ENCODE assay signal across 8 mouse cellular contexts in the genomic region with DNA sequence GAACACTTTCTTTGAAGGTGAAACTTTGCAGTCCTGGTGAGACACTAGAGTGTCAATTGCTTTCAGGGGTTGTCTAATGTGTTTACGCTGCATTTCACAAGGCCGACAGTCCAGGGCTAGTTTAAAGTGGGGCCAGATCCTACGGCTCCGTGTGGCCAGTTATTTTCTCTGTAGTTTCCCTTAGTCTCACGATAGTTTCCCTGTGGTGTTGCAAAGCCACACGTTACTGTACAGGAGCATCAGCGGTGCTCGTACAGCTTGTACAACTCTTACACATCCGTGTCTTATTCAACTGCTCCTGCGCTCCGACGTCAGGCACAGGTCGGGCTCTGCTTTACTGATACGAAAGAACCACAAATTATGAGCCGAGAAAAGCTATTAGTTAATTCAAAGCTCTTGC. TPM values are rescaled to one million over a fixed set of nuclear protein-coding genes. Genes with fewer than 3 reads are reported as not detected.
DNase-seq lines count a peak whose midpoint lies in the region; ATAC-seq lines count a peak whose summit lies in the region.

No protein-coding gene starts in this region.

- peaks cover 27% of the 10 kb centered on the region for H3K4me1 ChIP-seq in lung, embryonic 16.5 days (replicated peaks; ENCODE audit: control insufficient read depth, insufficient read depth, low read length)
- H3K4me1 ChIP-seq in forebrain, embryonic 16.5 days (replicated peaks; ENCODE audit: control insufficient read depth, insufficient read depth, low read length) = peaks cover 42% of the 10 kb centered on the region

- H3K36me3 ChIP-seq in lung, embryonic 16.5 days (ENCODE audit: control insufficient read depth, insufficient read depth, low read length) = peaks cover 11% of the 10 kb centered on the region
- peaks cover 11% of the 10 kb centered on the region for H3K36me3 ChIP-seq in forebrain, embryonic 16.5 days (ENCODE audit: control insufficient read depth, insufficient read depth)

- DNase-seq in lung, postnatal 36 days = no peak
- peak; percentile 50 for DNase-seq in adipocyte (ENCODE audit: low spot score)
- DNase-seq in kidney, postnatal 36 days = peak; percentile 2 to 31
- DNase-seq in naive thymus-derived CD4-positive, alpha-beta T cell, adult 2 months (ENCODE audit: low read depth) = peak; percentile 36
- DNase-seq in layer of hippocampus, adult 8-10 months (ENCODE audit: low spot score in 2 of 2) = no peak

- peak overlapping the region; percentile 79 for H3K27ac ChIP-seq in lung, embryonic 16.5 days (ENCODE audit: low read length)
- H3K27ac ChIP-seq in forebrain, embryonic 16.5 days (ENCODE audit: low read length) = peak overlapping the region; percentile 81; the same call in 1 of the 2 replicates

- H3K4me2 ChIP-seq in lung, embryonic 16.5 days (ENCODE audit: low read depth, low read length) = peak overlapping the region; percentile 83
- H3K4me2 ChIP-seq in forebrain, embryonic 16.5 days (ENCODE audit: low read length) = peak overlapping the region; percentile 86

- H3K27me3 ChIP-seq in lung, embryonic 16.5 days (ENCODE audit: control insufficient read depth, insufficient read depth, low read depth, low read length) = no peaks in the 10 kb centered on the region
- no peaks in the 10 kb centered on the region for H3K27me3 ChIP-seq in forebrain, embryonic 16.5 days (replicated peaks; ENCODE audit: control insufficient read depth, insufficient read depth, low read length)

- WGBS in lung, embryonic 16.5 days = 28% methylated on average over 15 of the region's 15 CpGs
- 41% methylated on average over 15 of the region's 15 CpGs for whole genome bisulfite sequencing in forebrain, embryonic 16.5 days

- ATAC-seq in lung, embryonic 16.5 days (ENCODE audit: low read depth) = no peak
- 0 out of 2 replicates have a peak, but pooled peaks have one; percentile 3 for ATAC-seq in forebrain, embryonic 16.5 days
- no peak for ATAC-seq in granulocyte monocyte progenitor cell, adult 5-6 weeks (replicated peaks; ENCODE audit: poor library complexity, severe bottlenecking)

- H3K4me3 ChIP-seq in lung, embryonic 16.5 days (ENCODE audit: low read length) = peak overlapping the region; percentile 94
- peak overlapping the region; percentile 83 for H3K4me3 ChIP-seq in forebrain, embryonic 16.5 days (replicated peaks; ENCODE audit: low read length)

- H3K9me3 ChIP-seq in lung, embryonic 16.5 days (ENCODE audit: control insufficient read depth, low read length) = no peaks in the 10 kb centered on the region
- H3K9me3 ChIP-seq in forebrain, embryonic 16.5 days (ENCODE audit: control insufficient read depth, low read length) = no peaks in the 10 kb centered on the region

- H3K9ac ChIP-seq in lung, embryonic 16.5 days (ENCODE audit: low read length) = peak overlapping the region; percentile 95
- H3K9ac ChIP-seq in forebrain, embryonic 16.5 days (replicated peaks; ENCODE audit: low read depth, low read length) = peak overlapping the region; percentile 91

RNA-seq across cellular contexts. Expression of gene Lig4, which starts 0.5 kb away (rescaled TPM):
- polyA plus RNA-seq in lung, embryonic 16.5 days (2015; fragmentation: Nextera tagmentation; extraction: Ambion mirVana) = 5.3 and 5.7 TPM in 2 replicates
- polyA plus RNA-seq in forebrain, embryonic 16.5 days (2015; fragmentation: Nextera tagmentation; extraction: Ambion mirVana) = 11.0 and 11.7 TPM in 2 replicates
- 2.3 and 2.8 TPM in 2 replicates for total RNA-seq in granulocyte monocyte progenitor cell, adult 5-6 weeks (2014; fragmentation: Nextera tagmentation)
- 1.2 and 1.4 TPM in 2 replicates for total RNA-seq in granulocyte monocyte progenitor cell, adult 5-6 weeks (2017)
- total RNA-seq in layer of hippocampus, adult 8-10 months (2022) = 10 to 100 TPM; 11.1 to 12.9 (median 12.1) TPM

RNA-seq across cellular contexts. Expression of gene Abhd13, which starts 0.5 kb away (rescaled TPM):
- polyA plus RNA-seq in lung, embryonic 16.5 days (2015; fragmentation: Nextera tagmentation; extraction: Ambion mirVana) = 13.8 and 15.0 TPM in 2 replicates
- polyA plus RNA-seq in forebrain, embryonic 16.5 days (2015; fragmentation: Nextera tagmentation; extraction: Ambion mirVana) = 15.2 and 18.3 TPM in 2 replicates
- 8.7 and 11.1 TPM in 2 replicates for total RNA-seq in granulocyte monocyte progenitor cell, adult 5-6 weeks (2014; fragmentation: Nextera tagmentation)
- total RNA-seq in granulocyte monocyte progenitor cell, adult 5-6 weeks (2017) = 14.5 and 14.8 TPM in 2 replicates
- total RNA-seq in layer of hippocampus, adult 8-10 months (2022) = 10 to 100 TPM; 25.9 to 27.3 (median 26.9) TPM

RNA-seq across cellular contexts. Expression of gene Tnfsf13b, which starts 29.3 kb away (rescaled TPM):
- 1.4 and 1.5 TPM in 2 replicates for polyA plus RNA-seq in lung, embryonic 16.5 days (2015; fragmentation: Nextera tagmentation; extraction: Ambion mirVana)
- polyA plus RNA-seq in forebrain, embryonic 16.5 days (2015; fragmentation: Nextera tagmentation; extraction: Ambion mirVana) = 0.43 TPM in 1 of 2 replicates, not detected in the other
- total RNA-seq in granulocyte monocyte progenitor cell, adult 5-6 weeks (2014; fragmentation: Nextera tagmentation) = 0.19 and 4.2 TPM in 2 replicates
- 0.34 and 2.4 TPM in 2 replicates for total RNA-seq in granulocyte monocyte progenitor cell, adult 5-6 weeks (2017)
- total RNA-seq in layer of hippocampus, adult 8-10 months (2022) = 1 to 10 TPM; 1.7 to 7.8 (median 5.0) TPM

Comparison
In these comparisons a context has a peak if more than half of its experiments do, and no peak if none do; other contexts are left out.
1. DNase-seq: peak in adipocyte (single experiment), kidney, postnatal 36 days (2 of 2) and naive thymus-derived CD4-positive, alpha-beta T cell, adult 2 months (single experiment); none in lung, postnatal 36 days (single experiment) and layer of hippocampus, adult 8-10 months (0 of 2).